Mouse (Mus musculus): ENCODE data around the gene Atp13a2. TPM values are rescaled to one million over a fixed set of nuclear protein-coding genes. Genes with fewer than 3 reads are reported as not detected.

The Atp13a2 gene
- polyA plus RNA-seq, 1 experiment: 275 TPM

DNA sequence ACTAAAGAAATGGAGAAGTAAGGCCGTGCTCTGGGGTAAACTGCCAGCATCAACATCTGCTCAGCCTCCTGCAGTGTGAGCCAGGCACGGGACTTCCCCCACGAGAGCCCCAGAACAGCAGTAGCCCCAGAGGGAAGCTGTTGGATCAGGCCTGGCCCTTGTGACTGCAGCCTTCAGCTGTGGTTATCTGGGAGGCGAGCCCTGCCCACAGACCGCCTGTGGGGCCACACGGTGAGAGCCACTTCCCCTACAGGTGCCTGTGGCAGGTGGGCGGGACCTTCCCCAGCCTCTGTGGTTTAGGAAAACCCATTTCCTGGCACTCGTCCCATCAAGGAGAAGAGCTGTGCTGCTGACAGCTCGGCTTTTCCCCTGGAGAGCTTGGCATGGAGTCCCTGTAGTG, 3.2 kb upstream of the Atp13a2 start:
- Histone ChIP-seq H3K36me3 (ENCODE audit: control insufficient read depth, insufficient read depth, low read length) (peaks cover 9% of the 10 kb centered on the region), H3K27ac (ENCODE audit: insufficient read depth, low read length) (peak overlapping the region; percentile 79), H3K27me3 (ENCODE audit: control insufficient read depth, insufficient read depth, low read length) (no peaks in the 10 kb centered on the region), H3K4me3 (ENCODE audit: extremely low read depth, insufficient read depth, insufficient read length) (no peak overlapping the region), H3K4me1 (ENCODE audit: control insufficient read depth, insufficient read depth, insufficient read length) (peaks cover 15% of the 10 kb centered on the region; the same call in 1 of the 2 replicates)
- TF ChIP-seq POLR2A (IDR thresholded peaks at IDR 0.05; ENCODE audit: low read depth, low read length): no peak
- no peak for TF ChIP-seq CTCF (IDR thresholded peaks at IDR 0.05; ENCODE audit: extremely low read depth, insufficient read depth, insufficient read length, insufficient replicate concordance)
- whole genome bisulfite sequencing: 3% methylated on average over 9 of the region's 9 CpGs
- peak; percentile 81 to 82 for DNase-seq (ENCODE audit: low read depth in 1 of 2, low spot score in 2 of 2)

DNA sequence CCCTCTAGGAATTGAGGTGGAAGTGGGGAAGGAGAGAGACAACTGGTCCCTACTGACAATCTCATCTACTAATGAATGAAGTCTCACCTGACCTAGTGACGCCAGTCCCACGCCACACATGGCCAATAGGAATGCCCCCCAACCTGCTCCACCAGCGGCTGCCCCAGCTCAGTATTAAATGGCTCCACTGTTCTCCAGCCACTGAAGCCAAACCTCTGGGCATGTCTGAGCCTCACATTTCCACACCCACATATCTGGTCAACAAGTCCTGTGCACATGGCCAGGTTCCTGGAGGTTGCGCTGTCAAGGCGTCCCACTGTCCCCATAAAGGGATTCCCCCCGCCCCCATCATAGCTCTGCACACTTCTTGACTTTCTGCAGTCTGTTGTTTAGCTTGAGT, 2.1 kb upstream of the Atp13a2 start:
- no peak overlapping the region for H3K4me3 ChIP-seq (ENCODE audit: extremely low read depth, insufficient read depth, insufficient read length)
- H3K4me1 ChIP-seq (ENCODE audit: control insufficient read depth, insufficient read depth, insufficient read length): peaks cover 25% of the 10 kb centered on the region; the same call in 1 of the 2 replicates
- H3K27ac ChIP-seq (ENCODE audit: insufficient read depth, low read length): no peak overlapping the region
- no peaks in the 10 kb centered on the region for H3K27me3 ChIP-seq (ENCODE audit: control insufficient read depth, insufficient read depth, low read length)
- no peak for DNase-seq (ENCODE audit: low read depth in 1 of 2, low spot score in 2 of 2)
- TF ChIP-seq CTCF (IDR thresholded peaks at IDR 0.05; ENCODE audit: extremely low read depth, insufficient read depth, insufficient read length, insufficient replicate concordance): no peak
- TF ChIP-seq POLR2A (IDR thresholded peaks at IDR 0.05; ENCODE audit: low read depth, low read length): no peak
- 84% methylated on average over 6 of the region's 6 CpGs for WGBS
- no peaks in the 10 kb centered on the region for H3K36me3 ChIP-seq (ENCODE audit: control insufficient read depth, insufficient read depth, low read length)

DNA sequence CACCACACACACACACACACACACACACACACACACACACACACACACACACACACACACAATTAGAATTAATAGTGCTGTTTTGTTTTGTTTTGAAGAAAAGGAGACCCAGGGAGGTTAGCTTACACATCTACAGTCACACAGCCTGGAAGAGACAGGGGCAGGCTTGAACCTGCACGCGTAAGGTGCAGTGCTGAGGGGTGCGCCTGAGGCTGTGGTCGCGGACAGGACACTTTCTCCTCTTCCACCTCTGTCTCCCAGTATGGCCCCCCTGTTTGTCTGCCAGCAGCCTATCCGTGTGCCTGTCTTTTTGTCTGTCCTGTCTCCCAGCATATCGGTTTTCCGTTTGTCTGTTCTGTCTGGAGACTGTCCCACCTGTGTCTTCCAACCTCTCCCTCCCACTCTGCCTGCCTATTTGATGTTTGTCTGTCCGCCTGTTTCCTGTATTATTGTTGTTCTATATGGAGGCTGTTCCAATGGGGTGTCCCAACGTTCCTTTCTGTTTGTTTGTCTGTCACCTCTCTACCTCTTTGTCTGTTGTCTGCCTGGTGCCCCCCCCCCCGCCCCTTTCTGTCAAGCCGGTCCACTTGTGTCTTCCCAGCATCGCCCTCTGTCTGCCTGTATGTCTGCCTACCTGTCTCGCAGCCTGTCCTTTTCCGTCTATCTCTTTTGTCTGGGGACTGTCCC, 506 bp upstream of the Atp13a2 start:
- peaks cover 30% of the 10 kb centered on the region; the same call in 1 of the 2 replicates for H3K4me1 ChIP-seq (ENCODE audit: control insufficient read depth, insufficient read depth, insufficient read length)
- peak overlapping the region; percentile 90 for H3K4me3 ChIP-seq (ENCODE audit: extremely low read depth, insufficient read depth, insufficient read length)
- no peak for DNase-seq (ENCODE audit: low read depth in 1 of 2, low spot score in 2 of 2)
- no peaks in the 10 kb centered on the region for H3K27me3 ChIP-seq (ENCODE audit: control insufficient read depth, insufficient read depth, low read length)
- H3K27ac ChIP-seq (ENCODE audit: insufficient read depth, low read length): no peak overlapping the region
- WGBS: 32% methylated on average over 15 of the region's 15 CpGs
- no peaks in the 10 kb centered on the region for H3K36me3 ChIP-seq (ENCODE audit: control insufficient read depth, insufficient read depth, low read length)
- TF ChIP-seq CTCF (IDR thresholded peaks at IDR 0.05; ENCODE audit: extremely low read depth, insufficient read depth, insufficient read length, insufficient replicate concordance) (no peak), POLR2A (IDR thresholded peaks at IDR 0.05; ENCODE audit: low read depth, low read length) (no peak)

DNA sequence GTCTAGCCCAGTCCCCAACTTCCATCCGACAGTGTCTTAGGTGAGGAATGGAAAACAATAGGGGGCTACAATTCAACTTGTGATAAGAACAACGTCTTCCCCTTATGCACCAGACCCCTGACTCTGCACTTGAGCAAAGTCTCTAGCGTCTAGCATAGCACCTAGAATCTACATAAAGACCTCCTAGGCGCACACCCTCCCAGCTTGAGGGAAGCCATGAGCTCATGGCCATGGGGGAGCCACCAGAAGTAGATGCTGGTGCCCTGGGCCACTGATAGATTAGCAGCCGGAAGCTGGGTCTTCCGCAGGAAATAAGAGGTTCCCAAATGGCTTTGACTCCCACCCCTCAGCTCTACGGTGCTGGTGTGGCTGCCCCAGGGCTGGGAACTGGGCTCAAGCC, 803 bp downstream of the Atp13a2 start:
- peaks cover 28% of the 10 kb centered on the region; the same call in 1 of the 2 replicates for H3K4me1 ChIP-seq (ENCODE audit: control insufficient read depth, insufficient read depth, insufficient read length)
- peak overlapping the region; percentile 75 for H3K27ac ChIP-seq (ENCODE audit: insufficient read depth, low read length)
- no peak for DNase-seq (ENCODE audit: low read depth in 1 of 2, low spot score in 2 of 2)
- peak overlapping the region; percentile 90 for H3K4me3 ChIP-seq (ENCODE audit: extremely low read depth, insufficient read depth, insufficient read length)
- H3K36me3 ChIP-seq (ENCODE audit: control insufficient read depth, insufficient read depth, low read length): peaks cover 4% of the 10 kb centered on the region; the same call in 1 of the 2 replicates
- no peak for TF ChIP-seq POLR2A (IDR thresholded peaks at IDR 0.05; ENCODE audit: low read depth, low read length)
- no peak for TF ChIP-seq CTCF (IDR thresholded peaks at IDR 0.05; ENCODE audit: extremely low read depth, insufficient read depth, insufficient read length, insufficient replicate concordance)
- 3% methylated on average over 7 of the region's 7 CpGs for WGBS
- H3K27me3 ChIP-seq (ENCODE audit: control insufficient read depth, insufficient read depth, low read length): no peaks in the 10 kb centered on the region

DNA sequence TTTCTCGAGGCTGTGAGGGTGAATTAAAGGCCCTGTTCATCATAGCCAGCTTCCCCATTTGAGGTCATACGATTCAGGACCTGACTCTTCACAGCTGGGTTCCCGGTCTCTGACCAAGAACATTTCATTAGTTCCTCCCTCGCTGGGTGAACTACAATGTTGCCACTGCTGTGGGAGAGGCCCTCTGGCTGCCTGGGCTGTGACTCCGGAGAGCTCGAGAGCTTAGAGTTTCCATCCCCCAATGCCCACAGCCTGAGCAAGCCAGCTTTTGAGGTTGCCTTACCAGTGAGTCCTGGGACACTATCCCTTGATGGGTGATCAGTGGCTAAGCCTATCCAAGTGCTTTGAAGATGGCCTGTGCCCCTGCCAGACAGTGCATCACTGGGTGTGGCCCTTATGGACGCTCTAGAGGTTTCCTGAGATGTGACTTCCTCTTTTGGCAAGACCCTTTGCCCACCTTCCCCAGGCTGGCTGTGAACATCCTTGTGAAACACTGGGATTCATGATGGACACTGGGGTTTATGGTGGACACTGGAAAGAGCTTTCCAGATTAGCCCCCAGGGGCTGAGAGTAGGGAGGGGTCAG, 2.1 kb downstream of the Atp13a2 start:
- WGBS: 11% methylated on average over 7 of the region's 7 CpGs
- H3K4me3 ChIP-seq (ENCODE audit: extremely low read depth, insufficient read depth, insufficient read length): peak overlapping the region; percentile 27; the same call in 1 of the 2 replicates
- TF ChIP-seq CTCF (IDR thresholded peaks at IDR 0.05; ENCODE audit: extremely low read depth, insufficient read depth, insufficient read length, insufficient replicate concordance) (no peak), POLR2A (IDR thresholded peaks at IDR 0.05; ENCODE audit: low read depth, low read length) (no peak)
- no peaks in the 10 kb centered on the region for H3K27me3 ChIP-seq (ENCODE audit: control insufficient read depth, insufficient read depth, low read length)
- peaks cover 6% of the 10 kb centered on the region; the same call in 1 of the 2 replicates for H3K36me3 ChIP-seq (ENCODE audit: control insufficient read depth, insufficient read depth, low read length)
- DNase-seq (ENCODE audit: low read depth in 1 of 2, low spot score in 2 of 2): peak; percentile 41 to 43
- peaks cover 21% of the 10 kb centered on the region; the same call in 1 of the 2 replicates for H3K4me1 ChIP-seq (ENCODE audit: control insufficient read depth, insufficient read depth, insufficient read length)
- H3K27ac ChIP-seq (ENCODE audit: insufficient read depth, low read length): peak overlapping the region; percentile 76

DNA sequence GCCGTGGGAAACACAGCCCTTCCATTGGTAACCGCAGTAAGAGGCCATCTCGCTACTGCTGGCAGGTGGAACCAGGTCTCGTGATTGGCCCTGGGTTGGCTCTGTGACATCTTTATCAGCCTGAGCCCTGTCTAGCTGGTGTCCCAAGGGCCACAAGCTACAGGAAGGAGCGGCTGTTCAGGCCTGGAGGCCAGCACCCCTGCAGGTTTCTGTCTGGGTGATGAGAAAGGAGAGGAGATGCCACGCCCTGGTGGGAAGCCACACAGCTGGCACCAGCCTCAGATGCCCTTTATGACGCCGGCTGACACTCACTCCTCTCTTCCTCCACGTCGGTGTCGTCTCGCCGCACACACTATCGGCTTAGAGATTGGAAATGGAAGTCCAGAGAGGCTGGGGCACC, 2.8 kb downstream of the Atp13a2 start:
- WGBS: 35% methylated on average over 14 of the region's 14 CpGs
- no peaks in the 10 kb centered on the region for H3K27me3 ChIP-seq (ENCODE audit: control insufficient read depth, insufficient read depth, low read length)
- H3K36me3 ChIP-seq (ENCODE audit: control insufficient read depth, insufficient read depth, low read length): peaks cover 12% of the 10 kb centered on the region
- no peak overlapping the region for H3K4me3 ChIP-seq (ENCODE audit: extremely low read depth, insufficient read depth, insufficient read length)
- peaks cover 21% of the 10 kb centered on the region; the same call in 1 of the 2 replicates for H3K4me1 ChIP-seq (ENCODE audit: control insufficient read depth, insufficient read depth, insufficient read length)
- TF ChIP-seq POLR2A (IDR thresholded peaks at IDR 0.05; ENCODE audit: low read depth, low read length) (no peak), CTCF (IDR thresholded peaks at IDR 0.05; ENCODE audit: extremely low read depth, insufficient read depth, insufficient read length, insufficient replicate concordance) (no peak)
- peak; percentile 24 to 49 for DNase-seq (ENCODE audit: low read depth in 1 of 2, low spot score in 2 of 2)
- H3K27ac ChIP-seq (ENCODE audit: insufficient read depth, low read length): peak overlapping the region; percentile 76

DNA sequence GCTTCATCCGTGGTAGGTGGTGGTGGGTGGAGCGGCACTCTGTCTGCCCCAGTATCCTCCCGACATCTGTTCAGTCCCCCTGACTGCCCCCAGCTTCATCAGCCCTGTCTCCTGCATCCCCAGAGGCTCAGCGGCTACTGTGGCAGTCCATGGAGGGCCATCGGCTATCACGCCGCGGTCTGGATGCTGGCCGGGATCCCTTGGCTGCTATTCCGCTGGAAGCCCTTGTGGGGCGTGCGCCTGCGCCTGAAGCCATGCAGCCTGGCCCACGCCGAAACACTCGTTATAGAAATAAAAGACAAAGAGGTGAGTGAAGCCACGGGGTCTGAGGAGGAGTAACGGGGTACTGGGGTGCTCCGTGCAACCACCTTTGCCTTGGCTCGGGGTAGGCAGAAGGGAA, 5.5 kb downstream of the Atp13a2 start:
- Histone ChIP-seq H3K36me3 (ENCODE audit: control insufficient read depth, insufficient read depth, low read length) (peaks cover 35% of the 10 kb centered on the region), H3K4me3 (ENCODE audit: extremely low read depth, insufficient read depth, insufficient read length) (no peak overlapping the region), H3K27me3 (ENCODE audit: control insufficient read depth, insufficient read depth, low read length) (no peaks in the 10 kb centered on the region), H3K4me1 (ENCODE audit: control insufficient read depth, insufficient read depth, insufficient read length) (peaks cover 21% of the 10 kb centered on the region; the same call in 1 of the 2 replicates), H3K27ac (ENCODE audit: insufficient read depth, low read length) (no peak overlapping the region)
- no peak for DNase-seq (ENCODE audit: low read depth in 1 of 2, low spot score in 2 of 2)
- 96% methylated on average over 20 of the region's 20 CpGs for WGBS
- TF ChIP-seq POLR2A (IDR thresholded peaks at IDR 0.05; ENCODE audit: low read depth, low read length) (no peak), CTCF (IDR thresholded peaks at IDR 0.05; ENCODE audit: extremely low read depth, insufficient read depth, insufficient read length, insufficient replicate concordance) (no peak)
